Comparison of ENCODE assay signal across 11 mouse cellular contexts in the genomic region with DNA sequence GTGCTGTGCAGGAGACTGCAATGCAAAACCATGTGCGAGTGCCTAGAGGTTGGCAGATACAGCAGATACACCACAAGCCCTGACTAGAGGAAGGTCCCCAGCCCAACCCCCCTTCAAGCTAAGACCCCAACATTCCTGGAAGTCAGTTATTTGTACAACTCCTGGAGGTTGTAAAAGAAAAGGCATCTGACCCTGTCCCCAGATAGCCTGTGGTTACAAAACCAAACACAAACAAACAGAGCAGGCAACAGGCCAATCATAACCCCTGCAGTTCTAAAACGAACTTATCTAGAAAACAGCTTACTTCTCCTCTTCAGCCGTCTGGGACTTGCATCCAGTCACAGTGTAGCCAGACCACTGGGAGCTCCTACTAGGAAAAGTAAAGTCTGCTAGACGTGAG.
"Had no signal": no experiment of that assay in that cellular context is flagged by ENCODE, and none has a peak within 500 bp of the region (broad histone marks: within the 10 kb centered on the region; RNA-seq: fewer than 3 reads in every experiment).

No protein-coding gene starts in this region.

- DNase-seq: lung, adult 18-20 months; right cerebral cortex, adult 18-20 months; thymus, postnatal 14 days had no signal

- H3K4me2 ChIP-seq: limb, embryonic 15.5 days; midbrain, embryonic 12.5 days had no signal

- H3K27me3 ChIP-seq: midbrain, embryonic 12.5 days had no signal

- ATAC-seq: inflammation-experienced regulatory T-cells, adult 6 months; intestine, postnatal 0 days; midbrain, embryonic 16.5 days had no signal

- H3K9ac ChIP-seq: limb, embryonic 15.5 days; liver, embryonic 14.5 days; midbrain, embryonic 12.5 days had no signal

- H3K27ac ChIP-seq: left cerebral cortex, adult 2 months; limb, embryonic 15.5 days; liver, embryonic 14.5 days; midbrain, embryonic 12.5 days; stomach, postnatal 0 days had no signal

- H3K9me3 ChIP-seq: limb, embryonic 15.5 days had no signal

- H3K36me3 ChIP-seq: limb, embryonic 15.5 days; midbrain, embryonic 12.5 days had no signal

- H3K4me1 ChIP-seq: limb, embryonic 15.5 days; midbrain, embryonic 12.5 days had no signal

- H3K4me3 ChIP-seq: left cerebral cortex, adult 2 months; limb, embryonic 15.5 days; midbrain, embryonic 12.5 days had no signal
